ENCODE assay signal across 22 mouse cellular contexts in genomic region chr1:60170251-60170650, GRCm38 (mm10).
"Had no signal": no experiment of that assay in that cellular context is flagged by ENCODE, and none has a peak within 500 bp of the region (broad histone marks: within the 10 kb centered on the region; RNA-seq: fewer than 3 reads in every experiment).

No protein-coding gene starts in this region.

- ATAC-seq: midbrain, embryonic 13.5 days; midbrain, embryonic 16.5 days had no signal

- H3K9ac ChIP-seq: limb, embryonic 12.5 days; limb, embryonic 15.5 days; liver, embryonic 14.5 days; lung, embryonic 15.5 days; midbrain, embryonic 13.5 days; neural tube, embryonic 13.5 days; stomach, embryonic 15.5 days had no signal

- H3K9me3 ChIP-seq: limb, embryonic 12.5 days; limb, embryonic 15.5 days; lung, embryonic 15.5 days; megakaryocyte, embryonic 14.5 days; midbrain, embryonic 10.5 days; midbrain, embryonic 13.5 days; neural tube, embryonic 13.5 days; stomach, embryonic 15.5 days had no signal

- H3K4me3 ChIP-seq: limb, embryonic 12.5 days; limb, embryonic 15.5 days; lung, embryonic 15.5 days; megakaryocyte, embryonic 14.5 days; midbrain, embryonic 10.5 days; midbrain, embryonic 13.5 days; myocyte; neural tube, embryonic 13.5 days; stomach, embryonic 15.5 days had no signal

- H3K4me2 ChIP-seq: limb, embryonic 12.5 days; limb, embryonic 15.5 days; lung, embryonic 15.5 days; midbrain, embryonic 13.5 days; neural tube, embryonic 13.5 days; stomach, embryonic 15.5 days had no signal

- H3K27ac ChIP-seq: limb, embryonic 12.5 days; limb, embryonic 15.5 days; liver, embryonic 14.5 days; lung, embryonic 15.5 days; midbrain, embryonic 10.5 days; midbrain, embryonic 13.5 days; neural tube, embryonic 13.5 days; stomach, embryonic 15.5 days had no signal

- H3K4me1 ChIP-seq: limb, embryonic 12.5 days; limb, embryonic 15.5 days; lung, embryonic 15.5 days; megakaryocyte, embryonic 14.5 days; midbrain, embryonic 10.5 days; midbrain, embryonic 13.5 days; neural tube, embryonic 13.5 days; stomach, embryonic 15.5 days had no signal

- H3K27me3 ChIP-seq: limb, embryonic 12.5 days; limb, embryonic 15.5 days; lung, embryonic 15.5 days; megakaryocyte, embryonic 14.5 days; midbrain, embryonic 13.5 days; neural tube, embryonic 13.5 days; stomach, embryonic 15.5 days had no signal

- DNase-seq: kidney, adult 8-10 months; kidney, postnatal 14 days; kidney, postnatal 4 days; left cerebral cortex, postnatal 4 days; lung, adult 18-20 months; lung, postnatal 10 days; lung, postnatal 36 days; retina, postnatal 1 day; right cerebral cortex, postnatal 25 days; spleen, adult 18-20 months; thymus, postnatal 25 days had no signal

- H3K36me3 ChIP-seq: limb, embryonic 12.5 days; limb, embryonic 15.5 days; lung, embryonic 15.5 days; midbrain, embryonic 10.5 days; midbrain, embryonic 13.5 days; neural tube, embryonic 13.5 days; stomach, embryonic 15.5 days had no signal
